Mouse (Mus musculus) lung, embryonic 14.5 days (tissue): Measurements from ENCODE around the gene Slc29a3. TPM values are rescaled to one million over a fixed set of nuclear protein-coding genes. Genes with fewer than 3 reads are reported as not detected.

Experiments used
- ATAC-seq: fragments of 200-750 bp; cut with Nextera tagmentation; 2 replicates; pipeline ENCODE4 v1.8.0; 2017; ENCODE audit warnings: mild to moderate bottlenecking, moderate TSS enrichment, moderate library complexity; ENCODE audit not compliant: insufficient read depth
- DNase-seq: peaks from one replicate; pipeline ENCODE4 v3.0.0-alpha.2; 2015
- H3K27ac ChIP-seq: fragments of 300-500 bp; sonication (generic); 2 replicates; pipeline ENCODE4 v1.5.1; 2014; ENCODE audit warnings: low read depth, mild to moderate bottlenecking, moderate library complexity
- H3K27me3 ChIP-seq: fragments of 300-500 bp; sonication (generic); 2 replicates; pipeline ENCODE4 v1.6.1; 2014; ENCODE audit warnings: low read length, control low read depth; ENCODE audit not compliant: insufficient read depth
- H3K36me3 ChIP-seq: fragments of 300-500 bp; sonication (generic); 2 replicates; pipeline ENCODE4 v1.6.1; 2014; ENCODE audit warnings: control low read depth; ENCODE audit not compliant: insufficient read depth
- H3K4me1 ChIP-seq: fragments of 300-500 bp; sonication (generic); 2 replicates; pipeline ENCODE4 v1.6.1; 2014; ENCODE audit warnings: antibody characterized with exemption, control low read depth; ENCODE audit not compliant: insufficient read depth
- H3K4me2 ChIP-seq: fragments of 300-500 bp; sonication (generic); 2 replicates; pipeline ENCODE4 v1.6.1; 2014; ENCODE audit warnings: mild to moderate bottlenecking
- H3K4me3 ChIP-seq: fragments of 300-500 bp; sonication (generic); 2 replicates; pipeline ENCODE4 v1.5.1; 2014; ENCODE audit warnings: low read depth, low read length
- H3K9ac ChIP-seq: fragments of 300-500 bp; sonication (generic); 2 replicates; pipeline ENCODE4 v1.6.1; 2014
- H3K9me3 ChIP-seq: fragments of 300-500 bp; sonication (generic); 2 replicates; pipeline ENCODE4 v1.6.1; 2016; ENCODE audit warnings: low read depth, low read length, control low read depth
- CTCF ChIP-seq: IDR thresholded peaks from 2 replicates; pipeline ENCODE4 v1.5.1; 2016; ENCODE audit warnings: antibody characterized with exemption, low read depth
- WGBS: fragments of 180-500 bp; shearing (Covaris S2); extraction: QIAGEN DNeasy Blood & Tissue Kit; methylation state at CpG from one replicate; pipeline ENCODE4 v1.1.7; 2014; 5-methylcytosine and 5-hydroxymethylcytosine counted together
- polyA plus RNA-seq: library from polyadenylated mRNA; unstranded; fragments of >200 nt; fragmentation: Nextera tagmentation; extraction: Ambion mirVana; gene quantifications from 2 replicates; pipeline ENCODE4 v1.2.1, GENCODE M21; 2014

Slc29a3 gene
- polyA plus RNA-seq, 1 experiment from 2014 or later: 7.4 TPM

DNA sequence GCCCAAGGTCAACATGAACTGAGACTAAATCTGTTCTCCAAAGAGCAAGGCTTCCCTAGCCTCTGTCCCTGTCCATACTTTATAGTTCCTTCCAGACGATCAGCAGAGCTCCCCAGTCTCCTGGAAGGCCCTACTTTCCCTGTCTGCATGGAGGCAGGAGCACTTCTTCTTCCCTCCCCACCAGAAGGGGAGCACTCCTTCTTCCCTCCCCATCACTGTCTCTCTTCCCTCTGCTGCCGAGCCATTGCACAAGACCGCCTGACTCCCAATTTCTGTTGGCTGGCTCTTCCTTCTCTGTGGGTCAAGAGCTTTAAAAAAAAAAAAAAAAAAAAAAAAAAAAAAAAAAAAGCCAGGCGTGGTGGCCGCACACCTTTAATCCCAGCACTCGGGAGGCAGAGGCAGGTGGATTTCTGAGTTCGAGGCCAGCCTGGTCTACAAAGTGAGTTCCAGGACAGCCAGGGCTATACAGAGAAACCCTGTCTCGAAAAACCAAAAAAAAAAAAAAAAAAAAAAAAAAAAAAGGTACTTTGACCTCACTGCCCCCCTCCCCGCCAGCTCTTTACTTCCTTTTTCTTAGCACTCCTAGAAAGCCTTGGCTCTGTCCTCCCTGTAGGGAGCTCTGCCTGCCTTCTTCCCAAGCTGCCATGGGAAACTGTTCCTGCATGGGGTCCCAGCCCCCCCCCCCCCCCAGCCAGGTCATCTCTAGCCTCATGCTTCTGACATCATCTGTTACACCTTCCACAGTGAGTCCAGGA lies 14.5 kb downstream of the Slc29a3 start:
- Histone ChIP-seq H3K27me3 (no peaks in the 10 kb centered on the region), H3K4me2 (no peak overlapping the region), H3K36me3 (peaks cover 3% of the 10 kb centered on the region; the same call in 1 of the 2 replicates), H3K4me3 (no peak overlapping the region), H3K27ac (no peak overlapping the region), H3K4me1 (no peaks in the 10 kb centered on the region), H3K9me3 (no peaks in the 10 kb centered on the region), H3K9ac (no peak overlapping the region)
- DNase-seq (no peak), ATAC-seq (no peak)
- no peak for TF ChIP-seq CTCF
- 73% methylated on average over 8 of the region's 9 CpGs for WGBS

DNA sequence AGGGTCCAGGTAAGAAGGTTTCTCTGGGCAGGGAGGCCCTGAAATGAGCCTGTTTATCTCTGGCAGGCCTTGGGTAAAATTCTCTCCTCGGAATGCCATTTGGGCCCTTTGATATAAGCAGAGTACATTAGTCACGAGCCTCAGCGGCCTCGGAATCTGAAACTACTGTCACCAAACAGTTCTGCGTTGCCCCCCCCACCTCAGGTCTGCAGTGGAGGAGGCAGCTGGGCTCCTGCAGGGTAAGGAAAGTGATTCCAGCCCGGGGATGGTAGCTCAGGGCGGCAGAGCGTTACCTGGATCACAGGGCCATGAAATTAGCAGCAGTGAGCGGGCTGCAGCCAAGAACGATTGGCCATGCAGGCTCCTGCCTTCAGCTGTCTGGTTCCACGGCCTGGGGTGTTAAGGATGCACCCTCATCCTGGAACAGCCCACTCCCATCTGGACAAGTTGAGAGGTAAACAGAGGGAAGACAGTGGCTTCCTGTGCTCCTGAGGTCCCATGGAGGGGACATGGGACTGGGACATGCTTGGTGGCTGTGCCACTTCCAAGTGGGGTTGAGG lies 15.3 kb downstream of the Slc29a3 start:
- H3K27ac ChIP-seq: no peak overlapping the region

DNA sequence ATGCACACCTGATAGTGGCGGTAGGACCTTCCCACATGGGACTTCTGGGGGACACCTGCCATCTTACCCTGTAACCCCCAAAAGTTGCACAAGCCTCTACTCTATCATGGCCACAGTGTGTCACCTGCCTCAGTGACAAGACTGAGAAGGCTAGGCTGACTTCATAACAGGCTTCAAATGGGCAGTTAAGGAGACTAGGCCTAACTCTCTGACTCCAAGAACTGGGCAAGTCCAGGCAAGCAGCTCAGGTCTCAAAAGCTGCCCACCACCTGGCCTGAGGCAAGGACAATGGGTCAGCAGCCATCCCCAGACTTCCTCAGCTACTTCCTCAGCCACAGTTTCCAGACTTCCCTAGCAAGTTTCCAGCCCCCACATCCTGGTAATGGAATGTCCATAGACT lies 16.9 kb downstream of the Slc29a3 start:
- 100% methylated on average over 1 of the region's 1 CpGs for WGBS
- no peaks in the 10 kb centered on the region for H3K27me3 ChIP-seq
- ATAC-seq: no peak

More for the DNA sequence above, 15.3 kb downstream of the Slc29a3 start:
- TF ChIP-seq CTCF: no peak
- ATAC-seq: no peak
- Histone ChIP-seq H3K27me3 (no peaks in the 10 kb centered on the region), H3K4me1 (no peaks in the 10 kb centered on the region), H3K36me3 (peaks cover 3% of the 10 kb centered on the region; the same call in 1 of the 2 replicates), H3K4me3 (no peak overlapping the region), H3K9ac (no peak overlapping the region), H3K4me2 (no peak overlapping the region), H3K9me3 (no peaks in the 10 kb centered on the region)
- WGBS: 67% methylated on average over 11 of the region's 11 CpGs
- no peak for DNase-seq

GRCm38 (mm10) chr10:60733471-60733870 lies 19.1 kb downstream of the Slc29a3 start:
- no peaks in the 10 kb centered on the region for H3K9me3 ChIP-seq
- H3K9ac ChIP-seq: no peak overlapping the region
- no peak overlapping the region for H3K4me3 ChIP-seq
- TF ChIP-seq CTCF: no peak
- H3K36me3 ChIP-seq: peaks cover 3% of the 10 kb centered on the region; the same call in 1 of the 2 replicates
- 67% methylated on average over 8 of the region's 8 CpGs for WGBS
- H3K4me2 ChIP-seq: no peak overlapping the region
- H3K27me3 ChIP-seq: no peaks in the 10 kb centered on the region
- no peak for DNase-seq
- H3K4me1 ChIP-seq: no peaks in the 10 kb centered on the region
- no peak for ATAC-seq
- H3K27ac ChIP-seq: no peak overlapping the region

More for the DNA sequence above, 16.9 kb downstream of the Slc29a3 start:
- no peak for DNase-seq
- Histone ChIP-seq H3K9me3 (no peaks in the 10 kb centered on the region), H3K27ac (no peak overlapping the region), H3K9ac (no peak overlapping the region), H3K4me2 (no peak overlapping the region), H3K36me3 (peaks cover 3% of the 10 kb centered on the region; the same call in 1 of the 2 replicates), H3K4me1 (no peaks in the 10 kb centered on the region), H3K4me3 (no peak overlapping the region)
- TF ChIP-seq CTCF: no peak

- Histone ChIP-seq H3K4me2 (no peak overlapping the region), H3K9me3 (no peaks in the 10 kb centered on the region), H3K27me3 (no peaks in the 10 kb centered on the region), H3K27ac (no peak overlapping the region), H3K4me3 (no peak overlapping the region), H3K36me3 (peaks cover 3% of the 10 kb centered on the region; the same call in 1 of the 2 replicates), H3K9ac (no peak overlapping the region), H3K4me1 (no peaks in the 10 kb centered on the region)
- no peak for TF ChIP-seq CTCF
- ATAC-seq (no peak), DNase-seq (no peak)
- 67% methylated on average over 2 of the region's 2 CpGs for WGBS
Measured at GRCm38 (mm10) chr10:60732397-60732861, 20.2 kb downstream of the Slc29a3 start.

DNA sequence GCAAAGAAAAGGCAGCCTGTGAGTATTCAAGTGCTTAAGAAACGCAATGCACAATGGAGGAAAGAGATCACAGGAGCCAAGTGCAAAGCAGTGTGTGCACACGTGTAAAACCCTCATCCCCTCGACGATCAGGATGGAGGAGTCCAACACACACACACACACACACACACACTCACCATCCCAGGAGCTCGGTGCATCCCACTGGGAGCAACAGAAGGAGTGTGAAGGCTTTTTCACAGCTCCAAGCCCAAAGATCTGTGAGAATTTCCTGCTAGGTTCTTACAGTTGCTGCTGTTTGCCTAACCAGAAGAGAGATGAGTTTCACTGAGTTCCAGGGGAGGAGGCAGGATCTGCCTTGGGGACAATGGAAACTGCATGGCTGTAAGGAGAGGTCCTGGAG lies 20.9 kb downstream of the Slc29a3 start:
- Histone ChIP-seq H3K9ac (no peak overlapping the region), H3K4me1 (no peaks in the 10 kb centered on the region), H3K4me2 (no peak overlapping the region), H3K9me3 (no peaks in the 10 kb centered on the region), H3K27me3 (no peaks in the 10 kb centered on the region), H3K36me3 (peaks cover 2% of the 10 kb centered on the region; the same call in 1 of the 2 replicates), H3K27ac (no peak overlapping the region), H3K4me3 (no peak overlapping the region)
- no peak for ATAC-seq
- DNase-seq: no peak
- 39% methylated on average over 5 of the region's 5 CpGs for WGBS
- no peak for TF ChIP-seq CTCF

- Histone ChIP-seq H3K4me2 (no peak overlapping the region), H3K27me3 (no peaks in the 10 kb centered on the region), H3K4me1 (no peaks in the 10 kb centered on the region), H3K27ac (no peak overlapping the region), H3K9ac (no peak overlapping the region), H3K4me3 (no peak overlapping the region), H3K36me3 (0 out of 2 replicates have a peak, but pooled peaks cover 2% of the 10 kb centered on the region), H3K9me3 (no peaks in the 10 kb centered on the region)
- 27% methylated on average over 5 of the region's 5 CpGs for WGBS
- no peak for TF ChIP-seq CTCF
- DNase-seq (no peak), ATAC-seq (no peak)
Measured at GRCm38 (mm10) chr10:60727301-60727700, 25.3 kb downstream of the Slc29a3 start.
